Mouse (Mus musculus) common myeloid progenitor, adult 5-6 weeks (primary cell): Measurements from ENCODE around the gene Gpr18. TPM values are rescaled to one million over a fixed set of nuclear protein-coding genes. Genes with fewer than 3 reads are reported as not detected.
"Not testable (repeated sequence)": the region's sequence is repeated elsewhere in the genome, so short reads cannot be mapped to it uniquely, and the experiment has no call there.

ENCODE experiments used
- ATAC-seq: replicated peaks from 2 replicates; pipeline ENCODE4 v1.8.0; 2016; ENCODE audit warnings: low read depth, mild to moderate bottlenecking, moderate TSS enrichment, inconsistent platforms; ENCODE audit not compliant: poor library complexity, severe bottlenecking
- total RNA-seq: library from RNA; stranded (forward); fragments of 200-1000, 187-1606 nt; gene quantifications from 2 replicates; pipeline ENCODE4 v1.2.3, GENCODE M21; 2017

Gpr18 gene
- total RNA-seq, 1 experiment from 2014 or later: 3.7 TPM

DNA sequence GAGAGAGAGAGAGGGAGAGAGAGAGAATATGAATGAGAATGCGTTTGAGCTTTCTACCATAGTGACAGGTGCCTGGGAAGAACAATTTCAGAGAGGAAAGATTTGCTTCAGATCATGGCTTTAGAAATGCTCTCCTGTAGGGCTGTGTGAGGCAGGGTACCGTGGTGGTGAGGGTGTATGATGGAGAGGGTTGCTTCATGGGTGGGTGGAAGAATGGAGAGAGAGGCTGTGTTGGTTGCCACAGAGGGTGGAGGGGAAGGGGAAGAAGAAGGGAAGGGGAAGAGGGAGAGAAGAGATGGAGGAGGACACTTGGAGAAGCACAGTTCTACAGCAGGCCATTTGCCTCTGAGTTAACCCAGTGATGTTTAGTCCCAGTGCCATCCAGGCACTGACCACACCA is 17.8 kb downstream of the Gpr18 start:
- ATAC-seq: 0 out of 2 replicates have a peak, but pooled peaks have one; percentile 9

GRCm38 (mm10) chr14:121896126-121897090 is 19.2 kb downstream of the Gpr18 start:
- ATAC-seq: no peak

DNA sequence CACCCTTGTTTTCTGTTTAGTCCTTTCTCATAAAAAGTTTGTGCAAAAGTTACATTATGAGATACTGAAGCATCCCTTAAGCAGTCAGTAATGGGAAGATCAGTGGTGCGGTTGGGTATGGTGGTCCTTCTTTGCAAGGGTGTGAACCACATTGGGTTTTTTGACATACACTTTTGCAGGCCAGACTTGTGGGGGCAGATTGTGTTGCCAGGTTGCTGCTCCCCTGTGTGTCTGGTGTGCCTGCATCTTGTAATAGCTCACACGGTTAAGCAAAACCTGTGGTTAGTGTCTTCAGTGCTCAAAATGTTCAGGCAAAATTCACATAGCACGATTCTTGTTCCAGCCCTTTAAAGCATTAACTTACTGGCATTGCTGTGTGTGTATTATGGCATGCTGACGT is 20.3 kb downstream of the Gpr18 start:
- ATAC-seq: no peak

DNA sequence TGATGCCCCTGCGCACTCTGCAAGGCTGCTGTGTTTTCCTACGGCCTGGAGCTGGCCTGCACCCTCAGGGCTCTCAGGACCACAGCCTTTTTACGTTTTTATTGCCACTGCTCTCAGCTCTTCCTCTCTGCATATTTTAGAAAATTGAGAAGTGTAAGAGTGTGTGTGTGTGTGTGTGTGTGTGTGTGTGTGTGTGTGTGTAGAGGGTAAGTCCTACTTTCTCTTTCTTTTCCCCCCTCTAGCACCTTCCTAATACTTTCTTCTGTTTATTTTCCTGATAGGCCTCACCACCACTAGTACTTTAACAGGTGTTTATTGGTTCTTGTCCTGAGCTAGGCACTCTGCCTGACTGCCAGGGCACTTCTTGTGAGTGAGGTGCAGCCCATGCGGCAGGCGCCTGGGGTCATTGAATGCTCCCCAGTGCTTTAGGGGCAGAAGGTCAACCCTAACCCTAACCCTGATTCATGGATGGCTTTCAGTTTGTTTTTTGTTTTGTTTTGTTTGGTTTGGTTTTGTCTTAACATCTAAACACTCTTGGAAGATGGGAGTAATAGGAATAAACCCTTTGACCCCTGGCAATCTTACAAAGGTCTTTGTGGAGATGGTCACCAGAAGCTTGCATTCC is 21.0 kb downstream of the Gpr18 start:
- peak; percentile 24; the same call in 1 of the 2 replicates for ATAC-seq

DNA sequence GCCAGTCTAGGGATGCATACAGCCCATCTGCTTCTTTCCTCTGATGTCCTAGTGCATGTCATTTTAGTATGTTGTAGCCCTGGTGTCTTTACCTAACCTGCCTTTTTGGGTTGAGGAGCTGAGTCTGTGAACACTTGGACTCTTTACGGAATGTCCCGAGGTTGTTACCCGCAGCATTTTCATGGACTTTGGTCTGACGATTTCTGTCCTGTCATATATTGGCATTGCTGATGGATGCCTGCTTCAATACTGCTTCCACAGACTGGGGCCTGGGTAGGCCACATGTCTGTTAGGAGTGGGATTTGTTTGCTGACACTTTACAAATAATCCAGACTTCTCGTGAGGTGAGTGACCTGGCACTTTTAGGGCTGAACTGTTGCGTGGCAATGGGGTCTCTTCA is 21.8 kb downstream of the Gpr18 start:
- ATAC-seq: no peak

DNA sequence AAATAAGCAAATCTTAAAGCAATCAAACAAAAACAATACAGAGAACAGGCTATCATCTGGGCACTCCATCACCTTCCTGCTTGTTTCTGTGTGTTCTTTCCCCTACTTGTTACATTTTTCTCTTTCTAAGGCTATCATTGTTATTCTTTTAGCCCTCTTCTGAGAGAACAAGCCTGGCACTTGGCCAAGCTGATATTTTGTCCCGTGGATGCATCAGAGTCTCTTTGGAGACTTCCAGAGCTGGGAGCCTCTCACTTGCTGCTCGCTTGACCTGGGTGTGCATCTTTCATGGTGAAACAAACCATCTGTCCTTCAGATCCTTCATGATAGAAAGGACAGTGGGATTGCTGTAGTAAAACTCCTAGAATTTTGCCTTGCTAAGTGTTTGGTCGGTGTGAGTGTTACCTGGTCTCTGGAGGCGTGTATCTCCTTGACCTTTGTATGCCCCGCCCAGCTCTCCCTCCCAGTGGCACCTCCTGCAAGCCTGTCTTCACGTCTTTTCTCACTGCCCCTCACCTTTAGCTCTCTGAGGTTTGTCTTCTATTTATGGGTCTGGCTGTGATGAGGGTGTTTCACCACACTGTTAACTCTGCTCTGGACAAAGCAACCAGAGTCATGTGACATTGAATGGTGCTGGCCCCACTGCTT is 31.3 kb downstream of the Gpr18 start:
- no peak for ATAC-seq

DNA sequence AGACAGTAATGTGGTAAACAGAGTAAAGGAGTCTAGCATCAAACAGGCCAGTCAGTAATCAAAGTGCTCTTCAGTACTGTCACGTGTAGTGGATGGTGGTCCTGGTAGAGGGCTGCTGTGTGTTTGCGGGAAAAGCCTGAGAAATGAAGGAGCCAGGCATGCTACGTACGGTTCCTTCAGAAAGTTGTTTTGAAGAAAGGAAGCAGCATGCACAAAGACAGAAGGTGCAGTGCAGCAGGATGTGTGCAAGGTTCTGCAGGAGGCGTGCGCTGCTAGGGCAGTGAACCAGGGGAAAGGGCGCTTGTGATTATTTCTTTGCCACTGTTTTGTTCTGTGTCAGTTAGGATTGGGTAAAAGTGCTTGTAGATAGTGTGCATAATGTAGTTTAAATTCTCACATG is 34.4 kb downstream of the Gpr18 start:
- ATAC-seq: no peak

- ATAC-seq: no peak
Measured at GRCm38 (mm10) chr14:121879266-121879840, 36.2 kb downstream of the Gpr18 start.

DNA sequence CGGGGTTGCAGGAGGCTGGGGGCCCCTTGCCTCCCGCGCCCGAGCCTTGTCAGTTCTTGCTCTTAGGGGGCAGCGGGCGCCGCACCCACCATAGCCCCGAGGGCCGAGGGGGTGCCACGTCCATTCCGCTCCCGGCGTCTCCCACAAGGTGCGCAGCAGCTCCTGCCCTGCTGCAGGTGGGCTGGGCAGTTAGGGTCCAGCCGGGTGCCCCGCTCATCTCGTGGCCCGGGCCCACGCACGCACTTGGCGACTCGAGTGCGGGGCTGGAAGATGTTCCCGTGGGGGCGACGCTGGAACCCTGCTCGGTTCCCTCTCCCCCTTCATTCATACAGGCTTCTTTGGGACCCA is 36.7 kb downstream of the Gpr18 start:
- ATAC-seq: no peak

GRCm38 (mm10) chr14:121878176-121878858 is 37.3 kb downstream of the Gpr18 start, which contains the start of gene Ubac2:
Gene Ubac2, plus strand, starts transcription at chr14:121878620.
- peak; percentile 94 for ATAC-seq

DNA sequence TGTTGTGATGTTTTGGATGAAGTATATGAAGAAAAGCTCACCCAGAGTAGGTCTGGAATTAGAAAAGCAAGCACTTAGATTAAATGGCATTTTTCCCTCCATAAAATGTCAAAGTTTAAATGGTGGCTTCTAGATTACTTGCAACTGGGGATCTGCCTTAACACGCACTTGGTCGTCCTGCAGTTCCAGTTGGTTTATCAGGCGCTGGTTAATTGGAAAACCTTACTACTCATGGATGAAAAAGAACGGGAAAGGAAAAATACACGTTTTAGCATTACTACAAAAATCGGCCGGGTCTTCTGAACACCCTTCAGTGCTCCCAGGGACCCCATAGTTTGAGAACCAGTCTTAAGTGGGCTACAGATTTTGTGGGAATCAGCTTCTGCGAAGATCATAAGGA is 37.9 kb downstream of the Gpr18 start:
- ATAC-seq: no peak

DNA sequence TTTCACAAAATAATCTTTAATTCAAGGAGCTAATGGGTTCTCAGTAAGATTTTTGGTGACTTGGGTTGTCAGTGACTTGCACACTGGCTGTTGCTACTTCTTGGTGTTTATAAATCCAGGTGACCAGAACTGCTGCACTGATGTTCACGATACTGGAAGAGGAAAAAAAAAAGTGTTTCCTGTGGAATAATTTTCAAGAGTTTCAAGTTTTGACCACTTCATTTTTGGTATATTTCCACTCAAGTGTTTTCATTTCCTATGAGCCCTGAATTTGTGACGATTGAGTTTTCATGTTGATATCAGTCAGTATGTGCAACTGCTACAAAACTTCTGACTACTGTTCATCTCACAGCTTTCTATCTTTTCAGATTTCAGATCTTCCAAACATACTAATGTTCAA is 38.7 kb downstream of the Gpr18 start:
- ATAC-seq: no peak

GRCm38 (mm10) chr14:121876190-121876589 is 39.4 kb downstream of the Gpr18 start:
- not testable (repeated sequence) for ATAC-seq

- no peak for ATAC-seq
Measured at GRCm38 (mm10) chr14:121873646-121874045, 41.9 kb downstream of the Gpr18 start.

- peak; percentile 57 for ATAC-seq
Measured at GRCm38 (mm10) chr14:121873172-121873571, 42.4 kb downstream of the Gpr18 start.

DNA sequence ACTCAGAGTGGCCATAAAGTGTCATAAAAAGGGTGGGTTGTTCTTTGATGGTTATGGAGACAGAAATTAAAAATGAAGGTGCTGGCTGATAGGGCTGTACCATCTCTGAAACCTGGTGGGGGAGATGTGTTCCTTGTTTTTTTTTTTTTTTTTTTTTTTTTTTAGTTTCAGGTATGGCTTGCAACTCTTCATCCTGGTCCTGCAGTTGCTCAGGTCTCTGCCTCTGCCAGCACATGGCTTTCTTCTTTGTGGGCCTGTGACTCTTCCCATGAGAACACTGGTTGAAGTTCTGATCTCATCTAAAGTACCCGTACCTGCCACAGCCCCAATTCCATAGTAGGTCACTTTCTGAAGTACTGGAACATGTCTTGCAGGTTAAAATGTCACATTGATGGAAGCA is 42.8 kb downstream of the Gpr18 start:
- no peak for ATAC-seq

DNA sequence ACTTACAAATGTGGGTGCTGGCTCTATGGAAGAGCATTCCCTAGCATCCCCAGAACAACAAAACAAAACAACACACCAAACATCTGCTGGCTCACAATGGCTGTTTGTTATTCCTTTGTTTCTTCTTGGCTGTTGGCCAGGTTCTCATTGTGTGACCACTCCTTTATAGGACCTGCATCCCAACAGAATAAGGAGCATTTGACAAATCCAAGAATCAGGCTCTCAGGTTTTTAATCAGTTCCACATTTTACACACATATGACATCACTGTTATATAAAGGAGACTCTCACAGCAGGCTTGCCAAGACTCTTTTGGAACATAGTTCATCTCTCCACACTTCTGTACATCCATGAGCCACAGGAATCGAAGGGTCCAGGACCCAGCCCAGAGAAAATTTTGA is 46.5 kb downstream of the Gpr18 start:
- ATAC-seq: no peak

- no peak for ATAC-seq
Measured at GRCm38 (mm10) chr14:121866574-121866973, 49.0 kb downstream of the Gpr18 start.

DNA sequence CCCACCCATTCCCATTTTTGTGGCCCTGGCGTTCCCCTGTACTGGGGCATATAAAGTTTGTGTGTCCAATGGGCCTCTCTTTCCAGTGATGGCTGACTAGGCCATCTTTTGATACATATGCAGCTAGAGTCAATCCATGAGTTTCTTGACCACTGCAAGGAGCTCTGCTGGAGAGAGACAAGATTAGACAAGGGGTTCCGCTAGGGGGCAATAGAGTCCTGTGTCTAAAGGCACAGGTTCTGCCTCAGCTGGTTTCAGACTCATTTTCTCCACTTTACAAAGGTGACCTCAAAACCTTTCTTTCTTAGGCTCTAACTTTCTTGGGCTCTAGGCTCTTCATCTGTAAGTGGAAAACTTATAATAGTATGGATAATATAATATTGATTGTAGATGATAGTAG is 50.4 kb downstream of the Gpr18 start:
- ATAC-seq: peak; percentile 97
